Mouse (Mus musculus) forebrain, embryonic 15.5 days (tissue): ENCODE data around the gene Ccdc73. TPM values are rescaled to one million over a fixed set of nuclear protein-coding genes. Genes with fewer than 3 reads are reported as not detected.
"Not testable (repeated sequence)": the region's sequence is repeated elsewhere in the genome, so short reads cannot be mapped to it uniquely, and the experiment has no call there.

Experiments used
- ATAC-seq: fragments of 200-750 bp; cut with Nextera tagmentation; replicated peaks from 2 replicates; pipeline ENCODE4 v1.8.0; 2017; ENCODE audit warnings: mild to moderate bottlenecking, moderate TSS enrichment, moderate library complexity
- H3K27ac ChIP-seq: fragments of 300-500 bp; sonication (generic); replicated peaks from 2 replicates; pipeline ENCODE4 v1.5.1; 2015; ENCODE audit warnings: mild to moderate bottlenecking, inconsistent platforms
- H3K27me3 ChIP-seq: fragments of 300-500 bp; sonication (generic); 2 replicates; pipeline ENCODE4 v1.6.1; 2015; ENCODE audit warnings: inconsistent platforms
- H3K36me3 ChIP-seq: fragments of 300-500 bp; sonication (generic); 2 replicates; pipeline ENCODE4 v1.6.1; 2015; ENCODE audit warnings: mild to moderate bottlenecking, inconsistent platforms
- H3K4me1 ChIP-seq: fragments of 300-500 bp; sonication (generic); 2 replicates; pipeline ENCODE4 v1.6.1; 2015; ENCODE audit warnings: inconsistent platforms
- H3K4me2 ChIP-seq: fragments of 300-500 bp; sonication (generic); replicated peaks from 2 replicates; pipeline ENCODE4 v1.6.1; 2015; ENCODE audit warnings: mild to moderate bottlenecking, inconsistent platforms
- H3K4me3 ChIP-seq: fragments of 300-500 bp; sonication (generic); 2 replicates; pipeline ENCODE4 v1.5.1; 2015; ENCODE audit warnings: mild to moderate bottlenecking, inconsistent platforms
- H3K9ac ChIP-seq: fragments of 300-500 bp; sonication (generic); replicated peaks from 2 replicates; pipeline ENCODE4 v1.6.1; 2015; ENCODE audit warnings: mild to moderate bottlenecking, inconsistent platforms
- H3K9me3 ChIP-seq: fragments of 300-500 bp; sonication (generic); 2 replicates; pipeline ENCODE4 v1.6.1; 2016; ENCODE audit warnings: inconsistent platforms
- WGBS: fragments of 180-500 bp; shearing (Covaris S2); methylation state at CpG from one replicate; pipeline ENCODE4 v1.1.7; 2015; ENCODE audit warnings: mixed read lengths; 5-methylcytosine and 5-hydroxymethylcytosine counted together
- polyA plus RNA-seq: library from polyadenylated mRNA; unstranded; fragments of >200 nt; fragmentation: Nextera tagmentation; extraction: Ambion mirVana; gene quantifications from 2 replicates; pipeline ENCODE4 v1.2.1, GENCODE M21; 2015

Gene Ccdc73
- polyA plus RNA-seq, 1 experiment from 2014 or later: 6.6 TPM

- H3K9ac ChIP-seq, H3K27me3 ChIP-seq, H3K4me2 ChIP-seq, ATAC-seq, H3K9me3 ChIP-seq, H3K36me3 ChIP-seq, H3K27ac ChIP-seq, H3K4me1 ChIP-seq, H3K4me3 ChIP-seq: not testable (repeated sequence)
- WGBS: 66% methylated on average over 2 of the region's 2 CpGs
These were observed 19.7 kb downstream of the Ccdc73 start for GRCm38 (mm10) chr2:104887331-104887730.

- peak; percentile 81 for ATAC-seq
- Histone ChIP-seq H3K4me1 (no peaks in the 10 kb centered on the region), H3K27me3 (no peaks in the 10 kb centered on the region), H3K36me3 (no peaks in the 10 kb centered on the region), H3K27ac (no peak overlapping the region), H3K4me3 (no peak overlapping the region), H3K9ac (no peak overlapping the region), H3K4me2 (no peak overlapping the region), H3K9me3 (no peaks in the 10 kb centered on the region)
- WGBS: 28% methylated on average over 10 of the region's 10 CpGs
These were observed 20.4 kb downstream of the Ccdc73 start for GRCm38 (mm10) chr2:104887882-104888566.

GRCm38 (mm10) chr2:104899975-104900374 is 32.4 kb downstream of the Ccdc73 start:
- no peaks in the 10 kb centered on the region for H3K27me3 ChIP-seq
- no peaks in the 10 kb centered on the region for H3K36me3 ChIP-seq
- H3K4me1 ChIP-seq: no peaks in the 10 kb centered on the region
- no peak overlapping the region for H3K4me2 ChIP-seq
- 90% methylated on average over 2 of the region's 2 CpGs for WGBS
- H3K4me3 ChIP-seq: no peak overlapping the region
- no peak overlapping the region for H3K9ac ChIP-seq
- ATAC-seq: no peak
- H3K9me3 ChIP-seq: no peaks in the 10 kb centered on the region
- H3K27ac ChIP-seq: no peak overlapping the region

GRCm38 (mm10) chr2:104915709-104916108 is 48.1 kb downstream of the Ccdc73 start:
- no peaks in the 10 kb centered on the region for H3K36me3 ChIP-seq
- H3K9me3 ChIP-seq: no peaks in the 10 kb centered on the region
- no peak for ATAC-seq
- no peak overlapping the region for H3K9ac ChIP-seq
- H3K4me3 ChIP-seq: no peak overlapping the region
- H3K27ac ChIP-seq: no peak overlapping the region
- no peak overlapping the region for H3K4me2 ChIP-seq
- H3K4me1 ChIP-seq: no peaks in the 10 kb centered on the region
- no peaks in the 10 kb centered on the region for H3K27me3 ChIP-seq
- WGBS: 79% methylated on average over 3 of the region's 3 CpGs

GRCm38 (mm10) chr2:104964492-104964891 is 96.9 kb downstream of the Ccdc73 start:
- 64% methylated on average over 1 of the region's 1 CpGs for WGBS

GRCm38 (mm10) chr2:104981712-104982111 is 114.1 kb downstream of the Ccdc73 start:
- Histone ChIP-seq H3K9ac (no peak overlapping the region), H3K4me2 (no peak overlapping the region), H3K36me3 (no peaks in the 10 kb centered on the region), H3K27ac (no peak overlapping the region), H3K27me3 (no peaks in the 10 kb centered on the region), H3K9me3 (no peaks in the 10 kb centered on the region), H3K4me3 (no peak overlapping the region), H3K4me1 (no peaks in the 10 kb centered on the region)
- ATAC-seq: no peak
- 8% methylated on average over 2 of the region's 2 CpGs for WGBS

More at GRCm38 (mm10) chr2:104964492-104964891, 96.9 kb downstream of the Ccdc73 start:
- Histone ChIP-seq H3K4me3 (no peak overlapping the region), H3K4me1 (no peaks in the 10 kb centered on the region), H3K9me3 (no peaks in the 10 kb centered on the region), H3K36me3 (no peaks in the 10 kb centered on the region), H3K27me3 (no peaks in the 10 kb centered on the region), H3K9ac (no peak overlapping the region), H3K4me2 (no peak overlapping the region), H3K27ac (no peak overlapping the region)
- no peak for ATAC-seq

GRCm38 (mm10) chr2:104985796-104986195 is 118.2 kb downstream of the Ccdc73 start:
- 72% methylated on average over 3 of the region's 3 CpGs for whole genome bisulfite sequencing
- Histone ChIP-seq H3K36me3 (no peaks in the 10 kb centered on the region), H3K4me3 (no peak overlapping the region), H3K27me3 (no peaks in the 10 kb centered on the region), H3K4me2 (no peak overlapping the region), H3K9ac (no peak overlapping the region), H3K9me3 (no peaks in the 10 kb centered on the region), H3K27ac (no peak overlapping the region), H3K4me1 (no peaks in the 10 kb centered on the region)
- no peak for ATAC-seq

GRCm38 (mm10) chr2:104988974-104989373 is 121.4 kb downstream of the Ccdc73 start:
- Histone ChIP-seq H3K27me3 (no peaks in the 10 kb centered on the region), H3K4me1 (no peaks in the 10 kb centered on the region), H3K36me3 (no peaks in the 10 kb centered on the region), H3K9me3 (no peaks in the 10 kb centered on the region), H3K4me3 (no peak overlapping the region), H3K27ac (no peak overlapping the region), H3K9ac (no peak overlapping the region), H3K4me2 (no peak overlapping the region)
- 82% methylated on average over 1 of the region's 1 CpGs for WGBS
- no peak for ATAC-seq

GRCm38 (mm10) chr2:104994436-104994835 is 126.8 kb downstream of the Ccdc73 start:
- WGBS: 85% methylated on average over 2 of the region's 2 CpGs
- H3K9ac ChIP-seq: no peak overlapping the region
- H3K9me3 ChIP-seq: no peaks in the 10 kb centered on the region
- no peak overlapping the region for H3K4me3 ChIP-seq
- no peak overlapping the region for H3K4me2 ChIP-seq
- H3K27me3 ChIP-seq: no peaks in the 10 kb centered on the region
- no peak for ATAC-seq
- H3K4me1 ChIP-seq: no peaks in the 10 kb centered on the region
- no peak overlapping the region for H3K27ac ChIP-seq
- H3K36me3 ChIP-seq: peaks cover 16% of the 10 kb centered on the region

GRCm38 (mm10) chr2:104996201-104996600 is 128.6 kb downstream of the Ccdc73 start:
- Histone ChIP-seq H3K4me3 (no peak overlapping the region), H3K27ac (no peak overlapping the region), H3K9ac (no peak overlapping the region), H3K4me2 (no peak overlapping the region), H3K9me3 (no peaks in the 10 kb centered on the region), H3K27me3 (no peaks in the 10 kb centered on the region), H3K4me1 (no peaks in the 10 kb centered on the region), H3K36me3 (peaks cover 16% of the 10 kb centered on the region)
- 93% methylated on average over 3 of the region's 3 CpGs for WGBS
- ATAC-seq: no peak

- H3K36me3 ChIP-seq: peaks cover 79% of the 10 kb centered on the region
- no peak for ATAC-seq
- H3K4me2 ChIP-seq: no peak overlapping the region
- no peak overlapping the region for H3K4me3 ChIP-seq
- no peak overlapping the region for H3K9ac ChIP-seq
- no peaks in the 10 kb centered on the region for H3K4me1 ChIP-seq
- no peaks in the 10 kb centered on the region for H3K9me3 ChIP-seq
- no peaks in the 10 kb centered on the region for H3K27me3 ChIP-seq
- H3K27ac ChIP-seq: no peak overlapping the region
These were observed 139.6 kb downstream of the Ccdc73 start for GRCm38 (mm10) chr2:105007236-105007635.

- peak overlapping the region; percentile 71 for H3K9ac ChIP-seq
- peak overlapping the region; percentile 63 for H3K4me2 ChIP-seq
- no peaks in the 10 kb centered on the region for H3K9me3 ChIP-seq
- peak overlapping the region; percentile 91 for H3K4me3 ChIP-seq
- peaks cover 19% of the 10 kb centered on the region for H3K4me1 ChIP-seq
- under 1% methylated on average over 43 of the region's 43 CpGs for WGBS
- ATAC-seq: peak; percentile 86
- peaks cover 17% of the 10 kb centered on the region for H3K36me3 ChIP-seq
- no peaks in the 10 kb centered on the region for H3K27me3 ChIP-seq
- peak overlapping the region; percentile 90 for H3K27ac ChIP-seq
These were observed 148.8 kb downstream of the Ccdc73 start for GRCm38 (mm10) chr2:105016192-105016966.
